Comparison of ENCODE assay signal across 17 mouse cellular contexts in genomic region chr9:114435668-114436067, GRCm38 (mm10). TPM values are rescaled to one million over a fixed set of nuclear protein-coding genes. Genes with fewer than 3 reads are reported as not detected.
DNase-seq lines count a peak whose midpoint lies in the region; ATAC-seq and TF ChIP-seq lines count a peak whose summit lies in the region.
"Had no signal": no experiment of that assay in that cellular context is flagged by ENCODE, and none has a peak within 500 bp of the region (broad histone marks: within the 10 kb centered on the region; RNA-seq: fewer than 3 reads in every experiment).

No protein-coding gene starts in this region.

- DNase-seq in CD4-positive, CD25-positive, alpha-beta regulatory T cell, adult 2 months (ENCODE audit: low read depth, low spot score), result peak; percentile 65
- peak; percentile 48 for DNase-seq in thymus, adult 2 months
- DNase-seq in thymus, adult 18-20 months, result no peak
- peak; percentile 62 for DNase-seq in thymus, postnatal 0 days (ENCODE audit: low spot score)
- no peak for DNase-seq in midbrain, embryonic 11.5 days (ENCODE audit: low spot score, missing footprints)
- DNase-seq in left cerebral cortex, adult 18-20 months (ENCODE audit: low spot score in 2 of 2), result no peak
- no peak for DNase-seq in left cerebral cortex, adult 8-10 months (ENCODE audit: low spot score in 2 of 2)
- DNase-seq: adrenal gland, postnatal 36 days; cerebellum, adult 11-12 months; cerebellum, postnatal 25 days; liver, embryonic 13.5 days; lung, embryonic 14.5 days; lung, postnatal 4 days had no signal

- no peak for TF ChIP-seq POLR2A in thymus, adult 2 months (IDR thresholded peaks at IDR 0.05; ENCODE audit: control insufficient read depth, extremely low read depth, insufficient read depth, low read length, poor library complexity)

- peaks cover 26% of the 10 kb centered on the region for H3K4me1 ChIP-seq in thymus, adult 2 months (replicated peaks; ENCODE audit: control insufficient read depth, insufficient read depth, low read length)
- H3K4me1 ChIP-seq in midbrain, embryonic 11.5 days (ENCODE audit: control insufficient read depth, insufficient read depth, low read length), result no peaks in the 10 kb centered on the region
- H3K4me1 ChIP-seq: embryonic facial prominence, embryonic 15.5 days; limb, embryonic 12.5 days; liver, embryonic 13.5 days; midbrain, embryonic 12.5 days had no signal

- H3K4me3 ChIP-seq in thymus, adult 2 months (ENCODE audit: control insufficient read depth, insufficient read depth, low read length), result no peak overlapping the region
- H3K4me3 ChIP-seq in midbrain, embryonic 11.5 days (ENCODE audit: low read depth, low read length), result no peak overlapping the region
- H3K4me3 ChIP-seq: embryonic facial prominence, embryonic 15.5 days; limb, embryonic 12.5 days; liver, embryonic 13.5 days; midbrain, embryonic 12.5 days had no signal

- WGBS in thymus, adult 2 months, result 66% methylated on average over 2 of the region's 2 CpGs
- 82% methylated on average over 2 of the region's 2 CpGs for WGBS in midbrain, embryonic 11.5 days

- H3K27ac ChIP-seq in thymus, adult 2 months (ENCODE audit: control insufficient read depth, insufficient read depth, low read length), result peak overlapping the region; percentile 41; the same call in 1 of the 2 replicates
- no peak overlapping the region for H3K27ac ChIP-seq in midbrain, embryonic 11.5 days (ENCODE audit: low read depth, low read length)
- H3K27ac ChIP-seq: embryonic facial prominence, embryonic 15.5 days; limb, embryonic 12.5 days; liver, embryonic 13.5 days; midbrain, embryonic 12.5 days had no signal

- no peak for TF ChIP-seq CTCF in thymus, adult 2 months (IDR thresholded peaks at IDR 0.05; ENCODE audit: borderline replicate concordance, control insufficient read depth, extremely low read depth, insufficient read depth, low read length, poor library complexity)

- no peak overlapping the region for H3K4me2 ChIP-seq in midbrain, embryonic 11.5 days
- H3K4me2 ChIP-seq: embryonic facial prominence, embryonic 15.5 days; limb, embryonic 12.5 days; liver, embryonic 13.5 days; lung, embryonic 14.5 days; midbrain, embryonic 12.5 days had no signal

- 0 out of 2 replicates have a peak, but pooled peaks cover 2% of the 10 kb centered on the region for H3K9me3 ChIP-seq in midbrain, embryonic 11.5 days (ENCODE audit: control insufficient read depth, low read length)
- H3K9me3 ChIP-seq: limb, embryonic 12.5 days; liver, embryonic 13.5 days had no signal

- no peaks in the 10 kb centered on the region for H3K36me3 ChIP-seq in thymus, adult 2 months (ENCODE audit: control insufficient read depth, insufficient read depth, low read length)
- no peaks in the 10 kb centered on the region for H3K36me3 ChIP-seq in midbrain, embryonic 11.5 days (ENCODE audit: control insufficient read depth, insufficient read depth, low read length)

- no peak overlapping the region for H3K9ac ChIP-seq in midbrain, embryonic 11.5 days (ENCODE audit: low read length)
- H3K9ac ChIP-seq: embryonic facial prominence, embryonic 15.5 days; limb, embryonic 12.5 days; liver, embryonic 13.5 days; lung, embryonic 14.5 days; midbrain, embryonic 12.5 days had no signal

- no peaks in the 10 kb centered on the region for H3K27me3 ChIP-seq in thymus, adult 2 months (ENCODE audit: control insufficient read depth, insufficient read depth, low read length)
- H3K27me3 ChIP-seq in midbrain, embryonic 11.5 days (ENCODE audit: control insufficient read depth, insufficient read depth, low read length), result no peaks in the 10 kb centered on the region
- H3K27me3 ChIP-seq: embryonic facial prominence, embryonic 15.5 days; limb, embryonic 12.5 days; liver, embryonic 13.5 days; midbrain, embryonic 12.5 days had no signal

- ATAC-seq in CD4-positive, CD25-positive, alpha-beta regulatory T cell, adult 4 months, result no peak
- no peak for ATAC-seq in midbrain, embryonic 11.5 days (ENCODE audit: low FRiP score)

RNA-seq across cellular contexts. Expression of gene Tmppe, which starts 34.8 kb away (rescaled TPM):
- polyA plus RNA-seq in CD4-positive, CD25-positive, alpha-beta regulatory T cell, adult 4 months (2017; shearing (Covaris generic)), result 10 to 100 TPM; 10.9 to 20.8 TPM
- 23.8 and 25.4 TPM in 2 replicates for polyA plus RNA-seq in thymus, adult 2 months (2012; rRNA removed)
- 9.1 and 9.6 TPM in 2 replicates for polyA plus RNA-seq in thymus, postnatal 0 days (2015; fragmentation: Nextera tagmentation; extraction: Ambion mirVana)
- 3.1 and 3.8 TPM in 2 replicates for polyA plus RNA-seq in midbrain, embryonic 11.5 days (2014; fragmentation: Nextera tagmentation; extraction: Ambion mirVana)
- total RNA-seq in left cerebral cortex, adult 18-20 months (2021), result 10 to 100 TPM; 12.9 to 13.4 TPM
- 10 to 100 TPM; 10.9 to 15.1 (median 11.8) TPM for total RNA-seq in left cerebral cortex, adult 8-10 months (2022)

RNA-seq across cellular contexts. Expression of gene Glb1, which starts 34.8 kb away (rescaled TPM):
- polyA plus RNA-seq in CD4-positive, CD25-positive, alpha-beta regulatory T cell, adult 4 months (2017; shearing (Covaris generic)), result 10 to 100 TPM; 43.0 to 62.1 TPM
- 55.3 and 59.5 TPM in 2 replicates for polyA plus RNA-seq in thymus, adult 2 months (2012; rRNA removed)
- 34.7 and 35.0 TPM in 2 replicates for polyA plus RNA-seq in thymus, postnatal 0 days (2015; fragmentation: Nextera tagmentation; extraction: Ambion mirVana)
- polyA plus RNA-seq in midbrain, embryonic 11.5 days (2014; fragmentation: Nextera tagmentation; extraction: Ambion mirVana), result 20.9 and 25.6 TPM in 2 replicates
- total RNA-seq in left cerebral cortex, adult 18-20 months (2021), result 10 to 100 TPM; 23.3 to 25.5 TPM
- 10 to 100 TPM; 28.6 to 32.1 (median 29.6) TPM for total RNA-seq in left cerebral cortex, adult 8-10 months (2022)

RNA-seq across cellular contexts. Expression of gene Crtap, which starts 45.2 kb away (rescaled TPM):
- 1 to 10 TPM; 2.4 to 2.9 TPM for polyA plus RNA-seq in CD4-positive, CD25-positive, alpha-beta regulatory T cell, adult 4 months (2017; shearing (Covaris generic))
- 33.8 and 34.0 TPM in 2 replicates for polyA plus RNA-seq in thymus, adult 2 months (2012; rRNA removed)
- polyA plus RNA-seq in thymus, postnatal 0 days (2015; fragmentation: Nextera tagmentation; extraction: Ambion mirVana), result 28.3 and 29.5 TPM in 2 replicates
- polyA plus RNA-seq in midbrain, embryonic 11.5 days (2014; fragmentation: Nextera tagmentation; extraction: Ambion mirVana), result 37.6 and 38.7 TPM in 2 replicates
- total RNA-seq in left cerebral cortex, adult 18-20 months (2021), result 1 to 10 TPM; 5.7 to 6.6 TPM
- 10 to 100 TPM in 1 of 4 experiments, 1 to 10 TPM in 3; 5.9 to 10.9 (median 7.6) TPM for total RNA-seq in left cerebral cortex, adult 8-10 months (2022)

Comparison
In these comparisons a context has a peak if more than half of its experiments do, and no peak if none do; other contexts are left out.
1. DNase-seq: peak in CD4-positive, CD25-positive, alpha-beta regulatory T cell, adult 2 months (single experiment), thymus, adult 2 months (single experiment) and thymus, postnatal 0 days (single experiment); none in thymus, adult 18-20 months (0 of 2), midbrain, embryonic 11.5 days (single experiment), left cerebral cortex, adult 18-20 months (0 of 2) and left cerebral cortex, adult 8-10 months (0 of 2).